ENCODE assay signal across 8 mouse cellular contexts in genomic region chr7:67598050-67598449, GRCm38 (mm10). TPM values are rescaled to one million over a fixed set of nuclear protein-coding genes. Genes with fewer than 3 reads are reported as not detected.
DNase-seq lines count a peak whose midpoint lies in the region; ATAC-seq and TF ChIP-seq lines count a peak whose summit lies in the region.

No protein-coding gene starts in this region.

- WGBS in hindbrain, embryonic 13.5 days: 86% methylated on average over 3 of the region's 3 CpGs
- 82% methylated on average over 3 of the region's 3 CpGs for WGBS in hindbrain, embryonic 11.5 days
- WGBS in lung, postnatal 0 days: 64% methylated on average over 3 of the region's 3 CpGs

- TF ChIP-seq CTCF in lung, postnatal 0 days (IDR thresholded peaks at IDR 0.05): no peak

- H3K36me3 ChIP-seq in hindbrain, embryonic 13.5 days: no peaks in the 10 kb centered on the region
- no peaks in the 10 kb centered on the region for H3K36me3 ChIP-seq in hindbrain, embryonic 11.5 days (ENCODE audit: control insufficient read depth, insufficient read depth, low read length)
- H3K36me3 ChIP-seq in lung, postnatal 0 days (ENCODE audit: insufficient read depth, low read length): no peaks in the 10 kb centered on the region

- ATAC-seq in hindbrain, embryonic 13.5 days (ENCODE audit: low FRiP score): no peak
- no peak for ATAC-seq in hindbrain, embryonic 11.5 days (ENCODE audit: low FRiP score)
- ATAC-seq in lung, postnatal 0 days: no peak

- DNase-seq in hindbrain, embryonic 11.5 days (ENCODE audit: low spot score): no peak
- DNase-seq in forelimb bud, embryonic 11.5 days (ENCODE audit: low read depth, low spot score): peak; percentile 20
- DNase-seq in kidney, postnatal 14 days: peak; percentile 71
- peak; percentile 31 for DNase-seq in lung, postnatal 0 days (ENCODE audit: low spot score)
- DNase-seq in liver: no peak
- no peak for DNase-seq in thymus, postnatal 4 days
- no peak for DNase-seq in thymus, postnatal 25 days

- H3K4me2 ChIP-seq in hindbrain, embryonic 13.5 days: no peak overlapping the region
- no peak overlapping the region for H3K4me2 ChIP-seq in hindbrain, embryonic 11.5 days (replicated peaks; ENCODE audit: low read depth, low read length)
- no peak overlapping the region for H3K4me2 ChIP-seq in lung, postnatal 0 days (replicated peaks; ENCODE audit: low read depth, low read length)

- H3K4me3 ChIP-seq in hindbrain, embryonic 13.5 days: no peak overlapping the region
- no peak overlapping the region for H3K4me3 ChIP-seq in hindbrain, embryonic 11.5 days (ENCODE audit: low read depth, low read length)
- no peak overlapping the region for H3K4me3 ChIP-seq in lung, postnatal 0 days (ENCODE audit: low read depth, low read length)

- no peaks in the 10 kb centered on the region for H3K4me1 ChIP-seq in hindbrain, embryonic 13.5 days (replicated peaks)
- H3K4me1 ChIP-seq in hindbrain, embryonic 11.5 days (replicated peaks; ENCODE audit: control insufficient read depth, insufficient read depth, low read length): no peaks in the 10 kb centered on the region
- H3K4me1 ChIP-seq in lung, postnatal 0 days (ENCODE audit: insufficient read depth, low read depth, low read length): no peaks in the 10 kb centered on the region

- no peak overlapping the region for H3K9ac ChIP-seq in hindbrain, embryonic 13.5 days
- H3K9ac ChIP-seq in hindbrain, embryonic 11.5 days (ENCODE audit: low read depth, low read length): no peak overlapping the region
- no peak overlapping the region for H3K9ac ChIP-seq in lung, postnatal 0 days (replicated peaks; ENCODE audit: low read depth)

- no peaks in the 10 kb centered on the region for H3K27me3 ChIP-seq in hindbrain, embryonic 13.5 days
- no peaks in the 10 kb centered on the region for H3K27me3 ChIP-seq in hindbrain, embryonic 11.5 days (ENCODE audit: control insufficient read depth, insufficient read depth, low read length)
- no peaks in the 10 kb centered on the region for H3K27me3 ChIP-seq in lung, postnatal 0 days (replicated peaks; ENCODE audit: insufficient read depth, low read length)

- TF ChIP-seq EP300 in lung, postnatal 0 days (IDR thresholded peaks at IDR 0.05): no peak

- 0 out of 2 replicates have a peak overlapping the region, but pooled peaks have one; percentile 8 for H3K27ac ChIP-seq in hindbrain, embryonic 13.5 days
- no peak overlapping the region for H3K27ac ChIP-seq in hindbrain, embryonic 11.5 days (ENCODE audit: low read depth, low read length)
- no peak overlapping the region for H3K27ac ChIP-seq in lung, postnatal 0 days (ENCODE audit: low read length)

- H3K9me3 ChIP-seq in hindbrain, embryonic 13.5 days: no peaks in the 10 kb centered on the region
- H3K9me3 ChIP-seq in hindbrain, embryonic 11.5 days (ENCODE audit: control insufficient read depth, low read length): no peaks in the 10 kb centered on the region
- H3K9me3 ChIP-seq in lung, postnatal 0 days (ENCODE audit: low read length): no peaks in the 10 kb centered on the region

RNA-seq across cellular contexts. Expression of gene Lrrc28, which starts 47.0 kb away (rescaled TPM):
- polyA plus RNA-seq in hindbrain, embryonic 13.5 days (2015; fragmentation: Nextera tagmentation; extraction: Ambion mirVana): 32.2 and 33.0 TPM in 2 replicates
- 26.3 and 27.2 TPM in 2 replicates for polyA plus RNA-seq in hindbrain, embryonic 11.5 days (2014; fragmentation: Nextera tagmentation; extraction: Ambion mirVana)
- polyA plus RNA-seq in lung, postnatal 0 days (2015; fragmentation: Nextera tagmentation; extraction: Ambion mirVana): 13.4 and 14.0 TPM in 2 replicates

RNA-seq across cellular contexts. Expression of gene Ttc23, which starts 49.2 kb away (rescaled TPM):
- 12.0 and 12.2 TPM in 2 replicates for polyA plus RNA-seq in hindbrain, embryonic 13.5 days (2015; fragmentation: Nextera tagmentation; extraction: Ambion mirVana)
- 32.4 and 33.3 TPM in 2 replicates for polyA plus RNA-seq in hindbrain, embryonic 11.5 days (2014; fragmentation: Nextera tagmentation; extraction: Ambion mirVana)
- 14.4 and 17.3 TPM in 2 replicates for polyA plus RNA-seq in lung, postnatal 0 days (2015; fragmentation: Nextera tagmentation; extraction: Ambion mirVana)

Comparison
In these comparisons a context has a peak if more than half of its experiments do, and no peak if none do; other contexts are left out.
1. DNase-seq: peak in forelimb bud, embryonic 11.5 days (single experiment), kidney, postnatal 14 days (single experiment) and lung, postnatal 0 days (single experiment); none in hindbrain, embryonic 11.5 days (single experiment), liver (single experiment), thymus, postnatal 4 days (single experiment) and thymus, postnatal 25 days (single experiment).